Mouse (Mus musculus) retina, embryonic 14.5 days (tissue): ENCODE data around the gene Kctd7.
A peak's percentile ranks its signal among the peaks of the same experiment; 100 is the strongest.

Experiments
- DNase-seq: peaks from one replicate; pipeline ENCODE4 v3.0.0-alpha.2; 2015; ENCODE audit warnings: low spot score

Gene Kctd7

DNA sequence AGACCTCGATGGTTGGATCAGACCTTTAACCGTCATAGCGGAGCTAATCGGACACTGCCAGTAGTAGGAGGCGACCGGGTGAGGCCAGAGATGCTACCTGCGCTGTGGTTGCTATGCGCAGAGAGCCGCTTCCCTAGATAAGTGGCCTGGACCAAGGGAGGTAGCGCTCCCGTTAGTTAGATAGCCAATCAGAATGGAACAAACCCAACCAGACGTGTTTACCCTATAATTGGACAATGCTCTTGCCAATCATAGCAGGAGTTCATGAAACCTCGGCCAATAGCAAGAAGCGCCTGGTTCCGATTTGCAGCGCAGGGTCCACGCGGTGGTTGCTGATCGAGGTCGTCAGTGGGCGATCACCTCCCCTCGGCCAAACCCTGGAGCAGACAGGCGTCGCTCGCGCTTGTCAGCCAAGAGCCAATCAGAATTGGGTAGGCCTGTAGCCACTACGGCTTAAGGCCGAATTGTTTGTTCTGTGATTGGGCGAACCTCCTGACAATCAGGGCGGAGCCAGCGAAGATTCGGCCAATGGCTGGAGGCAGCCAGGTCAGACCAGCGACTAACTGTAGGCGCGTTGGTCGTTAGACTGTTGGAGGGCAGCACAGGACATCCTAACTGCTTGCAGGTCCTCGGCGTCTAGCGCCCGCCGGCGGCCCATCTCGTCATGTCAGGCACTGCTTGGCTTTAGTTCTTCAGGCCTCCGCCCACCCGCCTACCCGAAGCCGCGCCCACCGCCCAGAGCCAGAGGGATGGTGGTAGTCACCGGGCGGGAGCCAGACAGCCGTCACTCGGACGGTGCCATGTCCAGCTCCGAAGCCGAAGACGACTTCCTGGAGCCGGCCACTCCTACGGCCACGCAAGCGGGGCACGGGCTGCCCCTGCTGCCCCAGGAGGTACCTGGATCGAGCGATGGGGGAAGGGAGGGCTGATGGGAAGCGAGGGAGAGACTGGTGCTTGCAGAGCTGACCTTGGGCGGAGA, at the start of gene Kctd7:
Kctd7 (plus strand) TSS at position 528 of the 979 bp plus-strand sequence.
- DNase-seq: peak; percentile 98

DNA sequence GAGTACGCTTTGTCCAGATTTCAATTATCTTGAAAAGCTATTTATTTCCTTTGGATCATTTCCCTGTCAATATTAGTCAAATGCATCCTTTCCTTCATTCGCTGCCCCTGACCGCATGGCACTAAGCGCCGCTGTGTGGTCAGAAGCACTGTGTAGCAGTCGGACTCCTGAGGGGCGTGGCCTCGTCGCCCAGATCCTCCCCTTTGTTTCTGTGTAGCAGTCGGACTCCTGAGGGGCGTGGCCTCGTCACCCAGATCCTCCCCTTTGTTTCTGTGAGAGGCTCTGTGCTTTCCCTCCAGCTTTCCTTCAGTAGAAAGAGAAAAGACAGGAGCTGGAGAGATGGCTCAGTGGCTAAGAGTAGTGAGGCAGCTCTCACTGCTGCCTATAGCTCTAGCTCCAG, 47.9 kb upstream of the Kctd7 start:
- DNase-seq: peak; percentile 32

DNA sequence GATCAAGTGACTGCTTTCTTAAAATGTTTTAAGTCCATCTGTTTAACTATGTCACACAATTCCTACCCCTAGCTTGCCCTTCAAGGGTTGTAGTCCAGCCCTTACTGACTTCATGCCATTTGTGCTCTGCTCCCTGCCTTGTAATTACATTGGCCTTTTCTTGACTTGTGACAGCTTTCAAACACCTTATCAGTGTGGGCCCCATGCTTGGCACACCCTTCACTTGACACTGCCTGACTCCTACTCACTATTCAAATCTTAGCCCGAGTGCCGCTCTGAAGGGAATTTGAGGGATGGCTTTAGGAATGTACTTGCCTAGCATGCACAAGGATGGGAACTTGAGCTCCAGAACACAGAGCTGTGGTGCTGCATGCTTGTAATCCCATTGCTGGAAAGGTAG, 46.8 kb upstream of the Kctd7 start:
- no peak for DNase-seq

GRCm38 (mm10) chr5:130101724-130102123, 42.9 kb upstream of the Kctd7 start:
- DNase-seq: no peak

- DNase-seq: no peak
Measured at GRCm38 (mm10) chr5:130109348-130109747, 35.3 kb upstream of the Kctd7 start.

DNA sequence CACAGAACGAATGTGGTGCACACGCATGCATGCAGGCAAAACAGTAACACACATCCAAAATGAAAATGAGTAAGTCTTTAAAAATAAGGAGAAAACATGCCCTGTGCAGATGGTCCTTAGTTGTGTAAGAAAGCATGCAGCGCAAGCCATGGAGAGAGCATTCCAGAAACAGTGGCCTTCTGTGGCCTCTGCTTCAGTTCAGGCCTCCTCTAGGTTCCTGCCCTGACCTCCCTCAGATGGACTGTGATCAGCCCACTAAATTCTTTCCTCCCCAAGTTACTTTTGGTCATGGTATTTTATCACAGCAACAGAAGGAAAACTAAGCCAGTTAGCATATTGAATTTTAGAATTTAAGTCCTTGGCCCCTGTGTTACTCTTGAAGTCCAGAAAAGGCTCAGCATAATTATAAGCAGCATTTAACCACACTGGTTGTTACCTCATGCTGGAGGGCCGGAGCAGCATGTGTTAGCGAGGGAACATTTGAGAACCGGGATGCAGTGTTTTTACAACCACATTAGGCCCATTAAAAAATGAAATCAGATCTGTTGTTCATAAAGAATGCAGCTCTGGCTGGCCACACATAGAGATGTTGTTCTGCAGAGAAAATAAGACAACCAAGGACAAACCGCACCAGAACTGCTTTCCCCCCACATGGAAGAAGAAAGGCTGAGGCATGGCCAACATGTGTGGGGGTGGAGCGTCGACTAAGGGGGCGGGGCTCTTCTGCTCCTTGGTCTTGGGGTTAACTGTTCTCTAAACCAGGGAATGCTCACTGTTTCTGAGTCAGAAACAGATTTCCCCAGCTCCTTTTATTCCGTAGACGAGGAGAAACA, 33.8 kb upstream of the Kctd7 start:
- DNase-seq: no peak

GRCm38 (mm10) chr5:130112653-130113052, 32.0 kb upstream of the Kctd7 start:
- no peak for DNase-seq

- no peak for DNase-seq
Measured at GRCm38 (mm10) chr5:130116116-130116515, 28.5 kb upstream of the Kctd7 start.

DNA sequence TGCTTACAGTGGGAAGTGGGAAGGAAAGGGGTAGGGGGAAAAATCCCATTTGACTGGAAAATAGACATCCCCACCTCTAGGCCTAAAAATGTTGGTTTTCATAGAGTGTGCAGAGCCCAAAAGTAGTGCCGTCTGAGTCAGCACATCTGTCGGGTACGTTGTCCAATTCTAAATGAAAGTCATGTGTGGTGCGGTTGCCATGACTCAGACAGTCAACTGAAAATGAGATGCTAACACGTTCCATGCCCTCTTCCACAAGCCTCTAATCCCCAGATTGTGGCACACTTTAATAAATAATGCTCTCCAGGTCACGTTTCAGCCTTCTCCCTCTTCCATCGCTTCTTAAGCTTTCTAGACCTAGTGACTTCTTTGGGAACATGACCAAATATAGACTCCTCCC, 27.8 kb upstream of the Kctd7 start:
- DNase-seq: no peak

DNA sequence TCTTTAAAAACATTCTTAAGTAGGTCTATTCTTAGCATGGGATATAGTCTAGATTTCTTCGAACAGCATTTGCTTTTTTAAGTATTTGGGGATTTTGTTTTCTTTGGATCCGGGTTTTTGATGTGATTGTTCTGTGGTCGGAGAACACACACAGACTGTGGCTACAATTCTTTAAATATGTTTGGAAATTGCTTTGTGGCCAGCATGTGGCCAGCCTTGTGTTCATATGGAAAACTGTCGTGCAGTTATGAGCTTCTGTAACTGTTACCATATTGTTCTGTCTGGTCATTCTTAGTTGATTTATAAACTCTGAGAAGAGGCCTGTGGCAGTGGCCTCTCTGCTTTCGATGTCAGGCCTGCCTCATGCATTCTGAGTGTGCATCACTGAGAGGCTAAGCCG, 26.7 kb upstream of the Kctd7 start:
- no peak for DNase-seq

DNA sequence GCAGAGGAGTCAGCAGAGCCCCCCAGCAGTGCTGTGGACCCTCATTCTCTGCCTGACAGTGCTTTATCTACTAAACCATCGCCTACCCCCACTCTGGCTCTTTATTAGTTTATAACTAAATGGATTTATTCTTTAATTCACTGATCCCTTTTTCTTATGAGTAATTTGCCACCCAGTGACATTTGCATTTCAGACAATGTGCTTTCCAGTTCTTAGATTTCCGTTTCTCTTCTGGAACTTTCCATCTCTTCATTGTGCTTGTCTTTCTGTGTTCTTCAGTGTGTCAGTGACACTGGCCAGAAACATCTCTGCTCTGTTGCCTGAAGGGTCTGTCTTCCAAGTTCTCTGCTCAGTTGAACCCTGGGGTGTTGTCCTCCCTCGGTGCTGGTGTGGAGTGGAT, 25.4 kb upstream of the Kctd7 start:
- DNase-seq: no peak

- DNase-seq: peak; percentile 14
Measured at GRCm38 (mm10) chr5:130120070-130120736, 24.5 kb upstream of the Kctd7 start.

DNA sequence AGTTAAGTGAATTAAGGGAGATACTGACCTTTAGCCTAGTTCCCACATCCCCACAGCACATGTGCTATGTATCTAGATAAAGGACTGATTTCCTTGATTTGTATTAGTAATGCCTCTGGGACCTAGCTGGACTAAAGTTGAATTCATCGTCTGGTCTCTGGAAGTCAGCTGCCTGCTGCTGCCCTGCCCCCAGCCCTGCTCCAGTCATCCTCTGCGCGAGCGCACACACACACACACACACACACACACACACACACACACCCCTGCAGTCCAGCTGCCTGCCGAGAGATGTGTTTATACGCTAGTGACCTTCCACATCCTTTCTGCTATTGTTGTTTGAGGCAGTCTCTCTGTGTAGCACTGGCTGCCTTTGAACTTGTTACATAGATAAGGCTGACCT, 23.8 kb upstream of the Kctd7 start:
- DNase-seq: peak; percentile 28

GRCm38 (mm10) chr5:130122355-130122754, 22.3 kb upstream of the Kctd7 start:
- DNase-seq: no peak

GRCm38 (mm10) chr5:130124271-130124670, 20.4 kb upstream of the Kctd7 start:
- DNase-seq: no peak

GRCm38 (mm10) chr5:130128686-130129523, 15.8 kb upstream of the Kctd7 start:
- no peak for DNase-seq

DNA sequence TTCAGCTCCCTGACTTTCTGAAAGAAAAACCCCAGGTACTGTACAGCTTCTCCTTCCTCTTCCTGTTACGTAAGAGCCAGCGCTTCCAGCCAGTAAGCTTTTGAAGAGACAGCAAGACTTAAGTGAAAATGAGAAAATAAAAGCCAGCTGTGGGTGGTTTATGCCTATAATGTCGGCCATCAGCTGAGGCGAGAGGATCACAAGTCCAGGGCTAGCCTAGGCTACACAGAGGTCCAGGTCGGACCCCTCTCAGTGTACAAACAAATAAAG, 15.2 kb upstream of the Kctd7 start:
- DNase-seq: no peak

DNA sequence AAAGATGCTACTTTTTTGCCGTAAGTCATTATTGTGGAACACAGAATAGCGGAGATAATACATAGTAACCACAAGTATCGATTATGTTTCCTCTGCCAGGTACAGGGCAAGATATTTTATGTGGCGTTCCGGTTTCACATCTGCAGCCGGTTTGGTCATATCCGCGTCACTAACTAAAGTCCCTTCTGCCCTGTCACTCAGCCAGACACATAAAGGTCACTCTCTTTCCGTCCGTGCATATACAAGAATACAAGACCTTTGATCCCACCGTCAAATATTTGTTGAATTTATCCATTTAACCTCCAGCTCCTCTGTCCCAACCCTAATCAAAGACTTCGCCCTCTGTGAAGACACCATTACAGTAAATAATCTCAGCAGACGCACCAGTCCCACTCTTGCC, 8.1 kb upstream of the Kctd7 start:
- DNase-seq: no peak

DNA sequence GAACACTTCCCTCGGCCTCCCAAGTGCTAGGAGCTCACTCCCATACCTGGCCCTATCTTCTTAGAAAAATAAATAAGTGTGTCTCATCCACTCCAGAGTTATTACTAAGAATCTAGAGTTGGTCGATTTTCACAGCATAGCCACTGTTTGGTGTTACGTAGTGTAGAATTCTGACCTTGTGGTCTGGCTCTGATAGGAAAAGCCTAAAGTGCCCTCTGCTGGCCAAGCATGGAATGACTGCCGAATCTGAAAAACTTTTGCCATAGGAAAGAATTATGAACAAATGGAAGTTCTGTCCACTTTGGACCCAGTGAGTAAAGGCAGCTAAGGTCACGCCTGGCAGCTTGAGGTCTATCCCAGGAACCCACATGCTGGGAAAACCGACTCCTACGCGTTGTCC, 5.3 kb upstream of the Kctd7 start:
- peak; percentile 94 for DNase-seq

- no peak for DNase-seq
Measured at GRCm38 (mm10) chr5:130141138-130141537, 3.5 kb upstream of the Kctd7 start.

GRCm38 (mm10) chr5:130142041-130142440, 2.6 kb upstream of the Kctd7 start:
- DNase-seq: no peak

- no peak for DNase-seq
Measured at GRCm38 (mm10) chr5:130143101-130143500, 1.6 kb upstream of the Kctd7 start.
